Mouse (Mus musculus) brain, embryonic 14.5 days (tissue): ENCODE data around the gene Polr1c.

Experiments
- CTCF ChIP-seq: fragments of 200-500 bp; IDR thresholded peaks from 2 replicates; pipeline ENCODE4 v1.5.1; 2012; ENCODE audit warnings: inconsistent platforms, mild to moderate bottlenecking, moderate library complexity, borderline replicate concordance; ENCODE audit not compliant: insufficient read depth, insufficient read length; ENCODE audit errors: extremely low read depth
- POLR2A ChIP-seq: fragments of 200-500 bp; IDR thresholded peaks from 2 replicates; pipeline ENCODE4 v1.6.1; 2012; ENCODE audit warnings: mild to moderate bottlenecking, inconsistent platforms, borderline replicate concordance; ENCODE audit not compliant: poor library complexity, insufficient read depth, insufficient read length, severe bottlenecking; ENCODE audit errors: extremely low read depth

DNA sequence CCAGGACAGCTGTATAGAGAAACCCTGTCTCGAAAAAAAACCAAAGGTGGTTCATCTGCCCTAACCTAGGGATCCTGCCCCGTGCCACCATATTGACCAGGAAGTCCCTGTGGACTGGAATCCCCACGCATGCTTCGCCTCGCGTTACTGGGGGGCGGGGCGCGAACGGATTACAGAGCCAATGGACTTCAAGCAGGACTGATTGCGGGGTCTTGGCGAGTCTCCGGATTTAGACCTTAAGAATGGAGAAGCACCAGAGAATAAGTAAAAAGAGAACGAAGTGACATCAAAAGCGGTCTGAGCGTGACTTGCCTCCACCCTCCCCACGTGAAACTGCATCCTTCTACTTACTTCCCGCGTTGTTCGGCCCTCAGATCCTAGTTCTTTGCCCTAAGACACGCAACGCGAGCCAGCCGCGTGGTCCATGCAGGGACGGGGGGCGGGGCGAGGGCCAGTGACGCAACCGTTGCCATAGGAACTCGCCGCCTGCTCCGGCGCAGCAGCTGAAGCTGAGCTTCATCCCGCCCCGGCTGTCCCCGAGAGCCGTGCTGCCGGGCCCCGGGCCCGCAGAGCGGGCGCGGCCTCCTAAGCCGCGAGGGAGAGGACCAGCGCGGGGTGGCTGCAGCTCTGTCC lies 5.7 kb upstream of the Polr1c start, which contains the start of gene Lrrc73:
- no peak for TF ChIP-seq CTCF
- TF ChIP-seq POLR2A = peak; percentile 62
